Mouse (Mus musculus) hindbrain, embryonic 15.5 days (tissue): ENCODE data around the gene Gnat2. TPM values are rescaled to one million over a fixed set of nuclear protein-coding genes. Genes with fewer than 3 reads are reported as not detected.

Experiments
- ATAC-seq: fragments of 200-750 bp; cut with Nextera tagmentation; 2 replicates; pipeline ENCODE4 v1.8.0; 2017; ENCODE audit warnings: low read depth, moderate number of reproducible peaks, moderate TSS enrichment; ENCODE audit not compliant: low FRiP score
- H3K27ac ChIP-seq: fragments of 300-500 bp; sonication (generic); replicated peaks from 2 replicates; pipeline ENCODE4 v1.5.1; 2015; ENCODE audit warnings: mild to moderate bottlenecking, inconsistent platforms
- H3K27me3 ChIP-seq: fragments of 300-500 bp; sonication (generic); 2 replicates; pipeline ENCODE4 v1.6.1; 2015; ENCODE audit warnings: control low read depth, inconsistent platforms
- H3K36me3 ChIP-seq: fragments of 300-500 bp; sonication (generic); 2 replicates; pipeline ENCODE4 v1.6.1; 2015; ENCODE audit warnings: control low read depth, inconsistent platforms
- H3K4me1 ChIP-seq: fragments of 300-500 bp; sonication (generic); replicated peaks from 2 replicates; pipeline ENCODE4 v1.6.1; 2015; ENCODE audit warnings: control low read depth, inconsistent platforms
- H3K4me2 ChIP-seq: fragments of 300-500 bp; sonication (generic); 2 replicates; pipeline ENCODE4 v1.6.1; 2015; ENCODE audit warnings: moderate library complexity, mild to moderate bottlenecking, inconsistent platforms
- H3K4me3 ChIP-seq: fragments of 300-500 bp; sonication (generic); 2 replicates; pipeline ENCODE4 v1.5.1; 2015; ENCODE audit warnings: mild to moderate bottlenecking, inconsistent platforms
- H3K9ac ChIP-seq: fragments of 300-500 bp; sonication (generic); 2 replicates; pipeline ENCODE4 v1.6.1; 2015; ENCODE audit warnings: inconsistent platforms
- H3K9me3 ChIP-seq: fragments of 300-500 bp; sonication (generic); 2 replicates; pipeline ENCODE4 v1.6.1; 2016; ENCODE audit warnings: control low read depth, inconsistent platforms
- WGBS: fragments of 180-500 bp; shearing (Covaris S2); methylation state at CpG from one replicate; pipeline ENCODE4 v1.1.7; 2015; 5-methylcytosine and 5-hydroxymethylcytosine counted together
- polyA plus RNA-seq: library from polyadenylated mRNA; unstranded; fragments of >200 nt; fragmentation: Nextera tagmentation; extraction: Ambion mirVana; gene quantifications from 2 replicates; pipeline ENCODE4 v1.2.1, GENCODE M21; 2015

The Gnat2 gene
- 0.17 and 0.46 TPM in 2 replicates for polyA plus RNA-seq

- Histone ChIP-seq H3K4me3 (no peak within 1 kb of the TSS), H3K27ac (no peak within 1 kb of the TSS), H3K36me3 (no peaks in the 10 kb centered on the region), H3K27me3 (no peaks in the 10 kb centered on the region), H3K4me2 (no peak within 1 kb of the TSS), H3K9ac (no peak within 1 kb of the TSS), H3K9me3 (no peaks in the 10 kb centered on the region), H3K4me1 (no peaks in the 10 kb centered on the region)
- ATAC-seq, result no peak
- WGBS, result 87% methylated on average over 15 of the region's 15 CpGs
Measured at GRCm38 (mm10) chr3:108092536-108093115, at the start of gene Gnat2. Gene Gnat2 (plus strand): TSS chr3:108092789.

GRCm38 (mm10) chr3:108044394-108045140, 48.0 kb upstream of the Gnat2 start, which contains the start of gene Gstm4:
Gene Gstm4 (minus strand): TSS chr3:108044894.
- WGBS, result 8% methylated on average over 29 of the region's 29 CpGs
- no peaks in the 10 kb centered on the region for H3K9me3 ChIP-seq
- H3K27me3 ChIP-seq, result no peaks in the 10 kb centered on the region
- H3K27ac ChIP-seq, result peak within 1 kb of the TSS; percentile 58
- ATAC-seq, result peak; percentile 93
- no peaks in the 10 kb centered on the region for H3K36me3 ChIP-seq
- peaks cover 11% of the 10 kb centered on the region for H3K4me1 ChIP-seq
- H3K4me3 ChIP-seq, result peak within 1 kb of the TSS; percentile 54
- H3K9ac ChIP-seq, result peak within 1 kb of the TSS; percentile 60
- peak within 1 kb of the TSS; percentile 76 for H3K4me2 ChIP-seq

- Histone ChIP-seq H3K4me2 (no peak overlapping the region), H3K9ac (no peak overlapping the region), H3K27ac (no peak overlapping the region), H3K4me3 (no peak overlapping the region), H3K4me1 (peaks cover 11% of the 10 kb centered on the region), H3K9me3 (no peaks in the 10 kb centered on the region), H3K36me3 (no peaks in the 10 kb centered on the region), H3K27me3 (no peaks in the 10 kb centered on the region)
- 88% methylated on average over 2 of the region's 2 CpGs for WGBS
- ATAC-seq, result no peak
Measured at GRCm38 (mm10) chr3:108046944-108047655, 45.5 kb upstream of the Gnat2 start.

- Histone ChIP-seq H3K9ac (no peak overlapping the region), H3K27ac (no peak overlapping the region), H3K27me3 (no peaks in the 10 kb centered on the region), H3K4me3 (no peak overlapping the region), H3K36me3 (no peaks in the 10 kb centered on the region), H3K4me1 (peaks cover 11% of the 10 kb centered on the region), H3K4me2 (no peak overlapping the region), H3K9me3 (no peaks in the 10 kb centered on the region)
- 71% methylated on average over 3 of the region's 3 CpGs for WGBS
- ATAC-seq, result no peak
Measured at GRCm38 (mm10) chr3:108048306-108048705, 44.3 kb upstream of the Gnat2 start.

GRCm38 (mm10) chr3:108050493-108050892, 42.1 kb upstream of the Gnat2 start:
- WGBS, result 89% methylated on average over 5 of the region's 5 CpGs

GRCm38 (mm10) chr3:108061420-108061819, 31.2 kb upstream of the Gnat2 start:
- ATAC-seq, result no peak
- 28% methylated on average over 7 of the region's 7 CpGs for WGBS

More at GRCm38 (mm10) chr3:108050493-108050892, 42.1 kb upstream of the Gnat2 start:
- no peaks in the 10 kb centered on the region for H3K36me3 ChIP-seq
- H3K9ac ChIP-seq, result no peak overlapping the region
- no peak overlapping the region for H3K4me2 ChIP-seq
- H3K4me3 ChIP-seq, result no peak overlapping the region
- H3K27ac ChIP-seq, result no peak overlapping the region
- no peaks in the 10 kb centered on the region for H3K27me3 ChIP-seq
- H3K9me3 ChIP-seq, result no peaks in the 10 kb centered on the region
- no peaks in the 10 kb centered on the region for H3K4me1 ChIP-seq
- ATAC-seq, result no peak

GRCm38 (mm10) chr3:108062648-108063047, 29.9 kb upstream of the Gnat2 start:
- H3K9ac ChIP-seq, result no peak overlapping the region
- no peak overlapping the region for H3K4me2 ChIP-seq
- 77% methylated on average over 8 of the region's 8 CpGs for WGBS
- H3K27ac ChIP-seq, result no peak overlapping the region
- no peaks in the 10 kb centered on the region for H3K27me3 ChIP-seq
- H3K4me3 ChIP-seq, result no peak overlapping the region
- no peaks in the 10 kb centered on the region for H3K36me3 ChIP-seq
- ATAC-seq, result no peak
- 0 out of 2 replicates have a peak, but pooled peaks cover 3% of the 10 kb centered on the region for H3K4me1 ChIP-seq
- no peaks in the 10 kb centered on the region for H3K9me3 ChIP-seq

More at GRCm38 (mm10) chr3:108061420-108061819, 31.2 kb upstream of the Gnat2 start:
- H3K9me3 ChIP-seq, result no peaks in the 10 kb centered on the region
- H3K4me1 ChIP-seq, result 0 out of 2 replicates have a peak, but pooled peaks cover 3% of the 10 kb centered on the region
- peak overlapping the region; percentile 31; the same call in 1 of the 2 replicates for H3K4me2 ChIP-seq
- no peak overlapping the region for H3K4me3 ChIP-seq
- no peaks in the 10 kb centered on the region for H3K36me3 ChIP-seq
- H3K27me3 ChIP-seq, result no peaks in the 10 kb centered on the region
- H3K27ac ChIP-seq, result no peak overlapping the region
- H3K9ac ChIP-seq, result no peak overlapping the region

DNA sequence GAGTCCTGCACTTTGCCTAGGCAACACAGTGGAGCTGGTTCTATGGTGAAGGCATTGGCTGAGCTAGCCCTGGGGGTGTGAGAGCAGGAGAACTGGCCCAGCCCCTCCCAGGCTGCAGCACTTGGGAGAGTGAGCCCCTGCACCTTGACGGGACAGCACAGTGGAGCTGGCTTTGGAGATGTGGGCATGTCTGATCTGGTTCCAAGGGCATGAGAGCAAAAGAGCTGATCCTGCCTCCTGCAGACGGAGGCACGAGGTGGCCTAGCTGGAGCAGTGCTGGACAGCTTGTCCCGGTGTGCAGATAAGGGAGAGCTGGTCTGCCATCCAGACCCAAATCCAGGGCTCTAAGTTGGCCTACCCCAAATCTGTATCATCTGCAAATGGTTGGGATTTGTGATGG, 27.9 kb upstream of the Gnat2 start:
- H3K4me3 ChIP-seq, result no peak overlapping the region
- H3K27me3 ChIP-seq, result no peaks in the 10 kb centered on the region
- no peaks in the 10 kb centered on the region for H3K9me3 ChIP-seq
- no peak overlapping the region for H3K27ac ChIP-seq
- 75% methylated on average over 4 of the region's 4 CpGs for WGBS
- no peaks in the 10 kb centered on the region for H3K36me3 ChIP-seq
- no peak for ATAC-seq
- H3K9ac ChIP-seq, result no peak overlapping the region
- H3K4me1 ChIP-seq, result 0 out of 2 replicates have a peak, but pooled peaks cover 3% of the 10 kb centered on the region
- no peak overlapping the region for H3K4me2 ChIP-seq

DNA sequence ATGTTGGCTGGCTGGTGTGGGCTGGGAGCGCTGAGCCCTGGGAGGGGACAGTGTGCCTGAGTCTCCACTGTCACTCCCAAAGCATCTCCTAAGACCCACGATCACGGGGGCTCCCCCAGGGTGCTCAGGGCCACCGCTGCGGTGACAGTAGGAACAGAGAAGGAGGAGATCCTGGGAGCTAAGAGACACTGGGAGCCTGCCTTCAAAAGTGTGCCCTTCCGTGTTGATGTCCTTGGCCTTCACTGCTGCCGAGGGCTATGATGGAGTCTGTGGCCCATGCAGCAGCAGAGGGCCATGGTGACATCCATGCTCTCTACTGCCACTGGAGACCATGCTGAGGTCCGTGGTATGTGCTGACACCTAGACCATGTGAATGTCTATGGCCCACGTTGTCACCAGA, 27.0 kb upstream of the Gnat2 start:
- ATAC-seq, result no peak
- H3K36me3 ChIP-seq, result no peaks in the 10 kb centered on the region

DNA sequence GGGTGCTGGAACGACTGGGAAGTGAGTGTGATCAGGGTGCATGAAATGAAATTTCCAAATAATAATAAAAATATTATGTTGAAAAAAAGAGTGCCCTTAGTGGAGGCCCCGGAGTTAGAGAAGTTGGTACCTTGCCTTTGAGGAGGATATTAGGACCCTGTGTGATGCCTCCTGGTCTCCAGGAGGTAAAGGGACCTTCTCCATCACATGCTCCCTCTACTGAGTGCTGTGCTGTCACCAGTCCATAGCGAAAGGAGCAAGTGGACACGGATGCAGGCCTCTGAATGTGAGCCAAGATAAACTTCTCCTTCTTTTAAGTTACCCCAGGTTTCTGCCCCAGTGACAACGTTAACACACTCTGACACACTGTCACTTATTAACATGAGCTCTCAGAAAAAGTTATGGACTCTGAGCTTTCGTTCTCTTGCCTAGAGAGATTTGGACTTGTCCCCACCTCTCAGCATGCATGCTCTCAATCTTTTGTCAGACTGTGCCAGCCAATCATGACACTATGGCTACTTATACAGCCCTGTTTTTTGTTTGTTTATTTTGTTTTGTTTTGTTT, 25.1 kb upstream of the Gnat2 start:
- Histone ChIP-seq H3K4me1 (no peaks in the 10 kb centered on the region), H3K27ac (no peak overlapping the region), H3K36me3 (0 out of 2 replicates have a peak, but pooled peaks cover 4% of the 10 kb centered on the region), H3K4me2 (no peak overlapping the region), H3K9me3 (no peaks in the 10 kb centered on the region), H3K9ac (no peak overlapping the region), H3K4me3 (no peak overlapping the region), H3K27me3 (no peaks in the 10 kb centered on the region)
- 68% methylated on average over 6 of the region's 6 CpGs for WGBS
- ATAC-seq, result no peak

More for the DNA sequence above, 27.0 kb upstream of the Gnat2 start:
- Histone ChIP-seq H3K4me1 (0 out of 2 replicates have a peak, but pooled peaks cover 3% of the 10 kb centered on the region), H3K27ac (no peak overlapping the region), H3K4me3 (no peak overlapping the region), H3K9me3 (no peaks in the 10 kb centered on the region), H3K4me2 (no peak overlapping the region), H3K9ac (no peak overlapping the region), H3K27me3 (no peaks in the 10 kb centered on the region)
- WGBS, result 84% methylated on average over 9 of the region's 9 CpGs

GRCm38 (mm10) chr3:108068826-108069225, 23.8 kb upstream of the Gnat2 start:
- Histone ChIP-seq H3K27me3 (no peaks in the 10 kb centered on the region), H3K9me3 (no peaks in the 10 kb centered on the region), H3K36me3 (0 out of 2 replicates have a peak, but pooled peaks cover 4% of the 10 kb centered on the region), H3K4me1 (peaks cover 4% of the 10 kb centered on the region; the same call in 1 of the 2 replicates), H3K4me2 (no peak overlapping the region), H3K9ac (no peak overlapping the region), H3K27ac (no peak overlapping the region), H3K4me3 (no peak overlapping the region)
- WGBS, result 36% methylated on average over 1 of the region's 1 CpGs
- no peak for ATAC-seq
